Mouse (Mus musculus) liver, embryonic 14.5 days (tissue): ENCODE data around the gene Grik3.

Experiments
- CTCF ChIP-seq: IDR thresholded peaks from 2 replicates; pipeline ENCODE4 v1.5.1; 2016; ENCODE audit warnings: antibody characterized with exemption, low read depth, control low read depth
- EP300 ChIP-seq: IDR thresholded peaks from 2 replicates; pipeline ENCODE4 v1.6.1; 2016; ENCODE audit warnings: antibody characterized with exemption, low read depth

GRCm38 (mm10) chr4:125481256-125481655 lies 9.2 kb upstream of the Grik3 start:
- TF ChIP-seq CTCF: no peak
- no peak for TF ChIP-seq EP300
